In the genomic region with DNA sequence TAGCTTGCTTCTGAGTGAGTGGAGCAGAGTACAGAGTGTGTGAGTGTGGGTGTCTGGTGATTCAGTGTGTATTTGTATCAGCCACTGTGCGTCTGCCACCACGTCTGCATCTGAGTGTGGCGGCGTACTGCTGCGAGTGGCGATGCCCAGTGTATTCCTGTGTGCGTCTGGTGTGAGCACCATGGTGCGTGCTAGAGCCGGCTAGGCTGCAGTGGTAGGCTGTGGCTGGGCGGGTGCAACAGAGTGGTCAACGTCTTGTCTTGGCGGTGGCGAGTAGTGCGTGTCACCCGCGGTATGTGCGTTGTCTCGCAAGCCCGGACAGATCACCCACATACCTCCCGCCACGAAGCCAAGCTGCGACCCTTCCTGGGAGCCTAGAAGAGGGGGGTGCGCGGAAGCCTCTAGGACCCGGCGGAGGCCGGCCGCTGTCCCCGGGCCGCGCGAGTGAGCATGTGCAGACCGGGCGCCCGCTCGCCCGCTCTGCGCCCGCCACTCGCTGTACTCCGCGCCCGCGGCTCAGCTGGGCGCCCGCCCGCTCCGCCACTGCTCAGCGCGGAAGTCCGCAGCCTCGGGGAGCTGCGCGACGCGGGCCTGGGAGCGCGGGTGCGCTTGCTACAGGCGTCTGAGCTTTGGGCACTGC, we compare ENCODE assay signal across 9 mouse cellular contexts. TPM values are rescaled to one million over a fixed set of nuclear protein-coding genes. Genes with fewer than 3 reads are reported as not detected.
DNase-seq lines count a peak whose midpoint lies in the region; ATAC-seq and TF ChIP-seq lines count a peak whose summit lies in the region.
"Had no signal": no experiment of that assay in that cellular context is flagged by ENCODE, and none has a peak within 500 bp of the region (broad histone marks: within the 10 kb centered on the region; RNA-seq: fewer than 3 reads in every experiment).

No protein-coding gene starts in this region.

- H3K36me3 ChIP-seq in heart, adult 2 months (ENCODE audit: control insufficient read depth, insufficient read depth, low read length), result no peaks in the 10 kb centered on the region
- H3K36me3 ChIP-seq in kidney, embryonic 15.5 days, result no peaks in the 10 kb centered on the region
- no peaks in the 10 kb centered on the region for H3K36me3 ChIP-seq in limb, embryonic 14.5 days (ENCODE audit: control insufficient read depth, insufficient read depth, low read length)
- H3K36me3 ChIP-seq in neural tube, embryonic 11.5 days (ENCODE audit: control insufficient read depth, insufficient read depth, low read length), result no peaks in the 10 kb centered on the region

- H3K79me2 ChIP-seq in heart, adult 2 months (replicated peaks; ENCODE audit: control insufficient read depth, insufficient read depth, low read length), result no peaks in the 10 kb centered on the region

- 2% methylated on average over 60 of the region's 60 CpGs for WGBS in heart, adult 2 months
- 2% methylated on average over 58 of the region's 60 CpGs for WGBS in kidney, embryonic 15.5 days
- WGBS in limb, embryonic 14.5 days, result 2% methylated on average over 44 of the region's 60 CpGs
- 2% methylated on average over 46 of the region's 60 CpGs for WGBS in neural tube, embryonic 11.5 days

- H3K9ac ChIP-seq in heart, adult 2 months (ENCODE audit: low read depth, low read length), result peak overlapping the region; percentile 72
- H3K9ac ChIP-seq in kidney, embryonic 15.5 days, result peak overlapping the region; percentile 57
- H3K9ac ChIP-seq in limb, embryonic 14.5 days (ENCODE audit: low read depth, low read length, severe bottlenecking), result peak overlapping the region; percentile 1; the same call in 1 of the 2 replicates
- peak overlapping the region; percentile 86 for H3K9ac ChIP-seq in neural tube, embryonic 11.5 days (ENCODE audit: low read length)

- peak overlapping the region; percentile 98 for H3K4me2 ChIP-seq in kidney, embryonic 15.5 days
- H3K4me2 ChIP-seq in limb, embryonic 14.5 days (replicated peaks; ENCODE audit: low read depth, low read length, severe bottlenecking), result peak overlapping the region; percentile 56
- peak overlapping the region; percentile 61 for H3K4me2 ChIP-seq in neural tube, embryonic 11.5 days (ENCODE audit: low read depth)

- peak; percentile 32 for DNase-seq in gastrocnemius, postnatal 14 days
- no peak for DNase-seq in gastrocnemius, adult 8-10 months (ENCODE audit: low spot score in 2 of 2)
- peak; percentile 88 to 89 for DNase-seq in cerebellum, postnatal 25 days
- DNase-seq in heart, adult 2 months, result peak; percentile 68
- no peak for DNase-seq in limb, embryonic 14.5 days (ENCODE audit: low spot score)
- peak; percentile 83 for DNase-seq in neural tube, embryonic 11.5 days (ENCODE audit: low spot score)

- no peaks in the 10 kb centered on the region for H3K9me3 ChIP-seq in kidney, embryonic 15.5 days (replicated peaks)
- H3K9me3 ChIP-seq in limb, embryonic 14.5 days (ENCODE audit: control insufficient read depth, low read length), result no peaks in the 10 kb centered on the region
- H3K9me3 ChIP-seq in neural tube, embryonic 11.5 days (ENCODE audit: control insufficient read depth, low read length), result no peaks in the 10 kb centered on the region

- TF ChIP-seq POLR2A in heart, adult 2 months (IDR thresholded peaks at IDR 0.05; ENCODE audit: insufficient read depth, low read depth, low read length), result no peak
- no peak for TF ChIP-seq POLR2A in limb, embryonic 14.5 days (IDR thresholded peaks at IDR 0.05; ENCODE audit: borderline replicate concordance, extremely low read depth, insufficient read depth, insufficient read length)

- TF ChIP-seq CTCF in heart, adult 2 months (IDR thresholded peaks at IDR 0.05), result no peak

- peak overlapping the region; percentile 67 for H3K4me3 ChIP-seq in heart, adult 2 months
- H3K4me3 ChIP-seq in kidney, embryonic 15.5 days (replicated peaks), result peak overlapping the region; percentile 63
- H3K4me3 ChIP-seq in limb, embryonic 14.5 days (replicated peaks; ENCODE audit: low read length), result peak overlapping the region; percentile 36
- peak overlapping the region; percentile 63 for H3K4me3 ChIP-seq in neural tube, embryonic 11.5 days (ENCODE audit: low read depth, low read length)

- peak; percentile 84 for ATAC-seq in kidney, embryonic 15.5 days (replicated peaks; ENCODE audit: low FRiP score)
- ATAC-seq in limb, embryonic 14.5 days (ENCODE audit: low FRiP score, low read depth), result 0 out of 2 replicates have a peak, but pooled peaks have one; percentile 12
- peak; percentile 91 for ATAC-seq in neural tube, embryonic 11.5 days (ENCODE audit: insufficient read depth, low FRiP score, low TSS enrichment)
- no peak; the same call in 1 of the 2 replicates for ATAC-seq in megakaryocyte progenitor cell, adult 5-6 weeks (replicated peaks; ENCODE audit: poor library complexity)

- intact Hi-C loops in gastrocnemius, postnatal 14 days (cut with DNase I; ENCODE audit: low total_unique reads), result no loop called here
- intact Hi-C loops in heart, adult 2 months (cut with DNase I), result loop anchor here (2.0 to 10.0 kb wide), 3 partner anchors 24 to 244 kb away; no protein-coding TSS in a partner anchor

- H3K4me1 ChIP-seq in heart, adult 2 months (ENCODE audit: control insufficient read depth, insufficient read depth, low read length), result peaks cover 10% of the 10 kb centered on the region
- H3K4me1 ChIP-seq in kidney, embryonic 15.5 days, result peaks cover 8% of the 10 kb centered on the region
- peaks cover 3% of the 10 kb centered on the region; the same call in 1 of the 2 replicates for H3K4me1 ChIP-seq in limb, embryonic 14.5 days (ENCODE audit: control insufficient read depth, insufficient read depth, low read length)
- H3K4me1 ChIP-seq in neural tube, embryonic 11.5 days (ENCODE audit: control insufficient read depth, insufficient read depth, low read length), result peaks cover 20% of the 10 kb centered on the region

- TF ChIP-seq EP300 in heart, adult 2 months (IDR thresholded peaks at IDR 0.05; ENCODE audit: insufficient read depth, low read depth, low read length), result no peak

- H3K27me3 ChIP-seq in heart, adult 2 months (ENCODE audit: control insufficient read depth, insufficient read depth, low read length), result peaks cover 3% of the 10 kb centered on the region; the same call in 1 of the 2 replicates
- H3K27me3 ChIP-seq in kidney, embryonic 15.5 days, result peaks cover 55% of the 10 kb centered on the region
- peaks cover 39% of the 10 kb centered on the region for H3K27me3 ChIP-seq in limb, embryonic 14.5 days (ENCODE audit: control insufficient read depth, insufficient read depth, low read length)
- H3K27me3 ChIP-seq in neural tube, embryonic 11.5 days (ENCODE audit: control insufficient read depth, insufficient read depth, low read length), result peaks cover 7% of the 10 kb centered on the region; the same call in 1 of the 2 replicates

- peak overlapping the region; percentile 86 for H3K27ac ChIP-seq in heart, adult 2 months
- no peak overlapping the region for H3K27ac ChIP-seq in kidney, embryonic 15.5 days
- H3K27ac ChIP-seq in limb, embryonic 14.5 days (replicated peaks; ENCODE audit: low read depth, low read length), result no peak overlapping the region
- H3K27ac ChIP-seq in neural tube, embryonic 11.5 days (ENCODE audit: low read depth, low read length), result peak overlapping the region; percentile 49; the same call in 1 of the 2 replicates

RNA-seq across cellular contexts. Expression of a gene that starts 0.9 kb away (rescaled TPM):
- total RNA-seq in gastrocnemius, postnatal 14 days (2021), result 1 to 10 TPM; 5.4 to 5.5 TPM
- 1 to 10 TPM; 1.2 to 2.4 (median 2.2) TPM for total RNA-seq in gastrocnemius, adult 8-10 months (2022)
- 10 to 100 TPM in 1 of 2 experiments, 1 to 10 TPM in 1; 7.3 to 10.2 TPM for total RNA-seq in heart, adult 2 months (2021)
- 6.8 and 9.1 TPM in 2 replicates for polyA plus RNA-seq in heart, adult 2 months (2012; rRNA removed)
- polyA plus RNA-seq in kidney, embryonic 15.5 days (2015; fragmentation: Nextera tagmentation; extraction: Ambion mirVana), result 13.7 and 14.5 TPM in 2 replicates
- polyA plus RNA-seq in limb, embryonic 14.5 days (2012; rRNA removed), result 2.5 and 2.6 TPM in 2 replicates
- 2.0 and 2.6 TPM in 2 replicates for polyA plus RNA-seq in limb, embryonic 14.5 days (2014; fragmentation: Nextera tagmentation; extraction: Ambion mirVana)
- polyA plus RNA-seq in neural tube, embryonic 11.5 days (2014; fragmentation: Nextera tagmentation; extraction: Ambion mirVana), result 47.3 and 50.5 TPM in 2 replicates
- total RNA-seq in megakaryocyte progenitor cell, adult 5-6 weeks (2015), result not detected in 2 replicates
- total RNA-seq in megakaryocyte progenitor cell, adult 5-6 weeks (2017), result not detected in 2 replicates
- polyA plus RNA-seq: C2C12 had no signal

Comparison
In these comparisons a context has a peak if more than half of its experiments do, and no peak if none do; other contexts are left out.
1. DNase-seq: peak in gastrocnemius, postnatal 14 days (single experiment), cerebellum, postnatal 25 days (2 of 2), heart, adult 2 months (2 of 2) and neural tube, embryonic 11.5 days (single experiment); none in gastrocnemius, adult 8-10 months (0 of 2) and limb, embryonic 14.5 days (single experiment).
2. H3K27ac ChIP-seq: peak in heart, adult 2 months (single experiment) and neural tube, embryonic 11.5 days (single experiment); none in kidney, embryonic 15.5 days (single experiment) and limb, embryonic 14.5 days (single experiment).
3. H3K9ac ChIP-seq: peak in every context shown above with its lines; median percentile 86 in neural tube, embryonic 11.5 days; 72 in heart, adult 2 months; 57 in kidney, embryonic 15.5 days; 1 in limb, embryonic 14.5 days.
4. Peak in every context shown above with its lines, with median percentiles within 50 percentile points of each other: H3K4me3 ChIP-seq and H3K4me2 ChIP-seq.